Mouse (Mus musculus): Measurements from ENCODE around the gene Mapk13.
"Not testable (repeated sequence)": the region's sequence is repeated elsewhere in the genome, so short reads cannot be mapped to it uniquely, and the experiment has no call there.

Gene Mapk13

GRCm38 (mm10) chr17:28769121-28769874, at the start of gene Mapk13:
Gene Mapk13 (plus strand): TSS chr17:28769297.
- DNase-seq (ENCODE audit: low read depth, low spot score), result no peak

DNA sequence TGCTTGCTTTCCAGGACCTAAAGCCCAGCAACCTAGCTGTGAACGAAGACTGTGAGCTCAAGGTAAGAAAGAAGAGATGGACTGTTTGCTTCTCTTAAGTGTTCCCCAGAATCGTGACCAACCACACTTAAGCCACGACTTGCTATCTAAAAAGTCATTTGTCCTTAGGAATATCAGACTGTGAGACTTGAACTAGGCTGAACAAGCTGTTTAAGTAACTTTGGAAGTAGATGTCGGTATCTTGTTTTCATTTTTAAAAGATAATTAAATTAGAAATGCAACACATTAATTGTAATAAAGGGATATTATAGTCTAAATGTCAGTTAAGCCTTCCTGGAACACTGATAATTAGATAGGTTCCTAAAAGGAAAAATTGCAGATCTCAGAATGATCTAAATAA, 43.3 kb upstream of the Mapk13 start, which contains the start of gene AC170998.1:
Gene AC170998.1 (plus strand): TSS at position 301 of the 400 bp plus-strand sequence.
- no peak for DNase-seq (ENCODE audit: low read depth, low spot score)

- DNase-seq (ENCODE audit: low read depth, low spot score), result not testable (repeated sequence)
Measured at GRCm38 (mm10) chr17:28727511-28727910, 41.6 kb upstream of the Mapk13 start.

- DNase-seq (ENCODE audit: low read depth, low spot score), result no peak
Measured at GRCm38 (mm10) chr17:28735317-28736105, 33.6 kb upstream of the Mapk13 start.

DNA sequence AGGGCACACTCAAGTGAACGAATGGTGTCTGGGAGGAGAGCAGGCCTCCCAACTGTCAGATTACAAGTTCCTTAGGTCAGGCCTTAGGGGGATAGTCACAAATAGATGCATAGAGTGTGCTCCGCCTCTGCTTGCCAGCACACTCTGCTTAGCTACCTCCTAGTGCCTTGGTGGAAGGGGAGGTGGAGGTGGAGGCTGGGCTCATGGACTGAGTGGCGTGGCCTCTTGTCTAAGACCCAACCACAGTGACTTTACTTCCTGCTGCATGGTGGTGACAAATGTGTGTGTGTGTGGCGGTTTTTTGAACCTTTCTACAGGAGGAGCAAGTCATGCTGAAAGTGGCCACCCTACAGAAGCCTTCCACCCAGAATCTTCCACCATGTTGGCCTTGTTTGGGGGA, 32.6 kb upstream of the Mapk13 start:
- no peak for DNase-seq (ENCODE audit: low read depth, low spot score)

- DNase-seq (ENCODE audit: low read depth, low spot score), result no peak
Measured at GRCm38 (mm10) chr17:28737973-28738372, 31.1 kb upstream of the Mapk13 start.

- no peak for DNase-seq (ENCODE audit: low read depth, low spot score)
Measured at GRCm38 (mm10) chr17:28739244-28739643, 29.9 kb upstream of the Mapk13 start.

- DNase-seq (ENCODE audit: low read depth, low spot score), result no peak
Measured at GRCm38 (mm10) chr17:28743145-28743866, 25.8 kb upstream of the Mapk13 start.

GRCm38 (mm10) chr17:28743916-28744315, 25.2 kb upstream of the Mapk13 start:
- DNase-seq (ENCODE audit: low read depth, low spot score), result no peak

GRCm38 (mm10) chr17:28745773-28746172, 23.3 kb upstream of the Mapk13 start:
- no peak for DNase-seq (ENCODE audit: low read depth, low spot score)

DNA sequence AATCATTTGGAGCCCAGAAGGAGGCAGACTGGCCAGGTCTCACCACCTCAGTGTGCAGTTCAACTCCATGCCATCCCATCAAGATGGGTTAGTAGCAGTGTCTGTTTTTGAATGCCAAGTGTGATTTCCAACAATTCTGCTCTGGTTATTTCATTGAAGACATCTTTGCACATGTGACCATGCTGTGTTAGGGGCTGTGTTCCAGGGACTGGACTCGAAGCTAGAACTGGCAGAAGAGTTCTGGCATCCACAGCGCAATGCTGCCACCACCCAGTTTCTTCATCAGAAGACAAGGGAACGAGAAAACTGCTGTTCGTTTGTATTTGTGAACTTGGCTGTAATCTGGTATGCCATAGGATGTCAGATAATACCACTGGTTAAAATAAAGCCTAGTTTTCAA, 21.1 kb upstream of the Mapk13 start:
- no peak for DNase-seq (ENCODE audit: low read depth, low spot score)

DNA sequence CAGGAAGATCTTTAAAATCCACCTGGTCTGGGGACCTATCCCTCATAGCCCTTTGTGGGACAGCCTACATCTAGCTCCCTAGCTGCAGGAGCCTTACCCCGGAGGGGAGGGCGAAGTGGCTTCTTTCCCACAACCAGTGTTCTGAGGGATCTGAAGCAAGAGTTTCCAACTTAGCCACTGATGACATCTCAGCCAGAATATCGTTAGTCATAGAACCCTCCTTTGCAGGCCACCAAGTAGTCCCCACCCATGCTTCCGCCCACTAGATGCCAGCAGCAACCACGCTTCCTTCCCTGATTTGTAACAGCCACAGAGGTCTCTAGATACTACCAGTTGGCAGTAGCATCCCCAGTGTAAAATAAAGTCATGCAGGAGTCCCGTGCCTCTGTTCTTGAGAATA, 18.5 kb upstream of the Mapk13 start:
- no peak for DNase-seq (ENCODE audit: low read depth, low spot score)

DNA sequence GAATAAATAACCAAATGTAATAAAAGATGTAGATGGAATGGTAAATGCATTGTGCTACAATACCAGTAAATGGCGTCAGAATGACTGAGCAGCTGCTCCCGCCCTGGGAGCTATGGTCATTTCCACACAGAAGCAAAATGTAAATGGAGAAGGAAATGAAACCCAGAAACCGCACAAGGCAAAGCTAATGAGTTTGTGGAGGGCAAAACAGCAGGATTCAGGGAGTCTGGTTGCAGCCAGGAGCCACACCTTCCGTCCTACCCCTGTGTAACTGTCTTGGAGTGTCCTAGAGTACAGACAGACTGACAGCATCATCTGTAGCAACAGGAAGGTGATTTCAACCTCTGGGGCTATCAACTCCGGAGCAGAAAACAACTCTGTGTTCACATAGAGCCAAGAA, 12.7 kb upstream of the Mapk13 start:
- DNase-seq (ENCODE audit: low read depth, low spot score), result no peak

- no peak for DNase-seq (ENCODE audit: low read depth, low spot score)
Measured at GRCm38 (mm10) chr17:28757470-28757869, 11.6 kb upstream of the Mapk13 start.

DNA sequence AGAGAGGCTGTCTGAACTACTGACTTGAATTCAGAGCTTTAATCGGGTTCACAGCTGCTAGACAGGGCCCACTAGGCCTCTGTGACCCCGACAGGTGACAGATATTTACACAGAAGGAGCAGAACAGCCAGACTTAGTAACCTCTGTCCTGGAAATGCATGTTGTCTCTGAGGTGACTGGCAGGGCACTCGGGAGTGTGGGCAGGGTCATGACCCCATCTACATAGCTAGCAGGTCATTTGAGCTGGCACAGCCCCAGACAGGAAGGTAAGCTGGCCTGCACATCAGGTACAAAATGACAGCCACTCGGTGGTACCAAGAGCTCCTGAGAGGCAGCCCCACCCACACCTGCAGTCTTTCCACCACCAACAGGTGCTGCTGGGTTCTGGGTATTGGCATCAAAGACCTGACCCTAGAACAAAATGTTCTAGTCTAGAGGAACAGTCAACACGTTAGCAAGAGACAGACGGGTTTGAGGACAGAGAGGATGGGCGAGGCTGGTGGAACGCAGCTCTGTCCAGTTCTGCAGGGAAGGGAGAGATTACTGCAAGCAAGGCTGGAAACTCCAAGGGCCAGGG, 8.3 kb upstream of the Mapk13 start:
- no peak for DNase-seq (ENCODE audit: low read depth, low spot score)

DNA sequence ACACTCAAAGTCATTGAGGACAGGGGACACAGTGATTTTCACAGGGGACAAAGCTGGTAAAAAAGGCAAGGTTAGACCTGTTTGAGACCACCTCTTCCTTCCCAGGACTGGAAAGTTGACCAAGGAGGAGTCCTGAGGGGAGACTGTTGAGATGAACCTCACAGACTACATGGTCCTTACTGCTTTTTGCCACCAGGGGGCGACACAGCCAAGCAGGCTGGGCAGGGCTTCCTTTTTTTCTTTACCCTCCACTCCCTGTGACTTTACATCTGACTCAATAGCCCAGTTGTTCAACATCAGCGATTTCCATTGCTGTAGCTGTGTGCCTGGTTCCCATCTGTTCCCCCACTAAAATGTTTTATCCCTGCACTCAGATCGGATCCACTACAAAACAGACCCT, 7.2 kb upstream of the Mapk13 start:
- no peak for DNase-seq (ENCODE audit: low read depth, low spot score)

- DNase-seq (ENCODE audit: low read depth, low spot score), result no peak
Measured at GRCm38 (mm10) chr17:28766203-28766602, 2.9 kb upstream of the Mapk13 start.

- no peak for DNase-seq (ENCODE audit: low read depth, low spot score)
Measured at GRCm38 (mm10) chr17:28766781-28767515, 2.1 kb upstream of the Mapk13 start.

DNA sequence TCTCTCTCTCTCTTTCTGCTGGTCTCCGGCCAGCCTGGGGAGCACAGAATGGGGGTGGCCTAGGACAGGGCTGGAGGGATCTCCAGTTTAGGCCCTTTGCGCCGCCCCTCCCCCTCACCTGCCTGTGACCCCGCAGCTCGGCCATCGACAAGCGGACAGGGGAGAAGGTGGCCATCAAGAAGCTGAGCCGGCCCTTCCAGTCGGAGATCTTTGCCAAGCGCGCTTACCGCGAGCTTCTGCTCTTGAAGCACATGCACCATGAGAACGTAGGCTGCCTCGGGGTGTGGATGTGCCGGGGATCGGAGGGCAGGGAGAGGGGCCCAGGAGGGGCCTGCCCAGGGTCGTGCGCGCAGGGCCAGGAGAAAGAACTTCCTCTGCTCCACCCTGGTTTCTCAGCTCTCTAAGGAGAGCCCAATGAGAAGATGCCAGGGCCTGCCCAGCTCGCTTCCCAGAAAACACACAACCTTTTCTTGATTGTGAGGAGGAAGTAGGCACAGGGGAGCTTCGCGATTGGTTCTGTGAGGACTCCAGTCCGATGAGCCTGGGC, 851 bp downstream of the Mapk13 start:
- DNase-seq (ENCODE audit: low read depth, low spot score), result no peak

- DNase-seq (ENCODE audit: low read depth, low spot score), result no peak
Measured at GRCm38 (mm10) chr17:28771289-28771688, 2.2 kb downstream of the Mapk13 start.

DNA sequence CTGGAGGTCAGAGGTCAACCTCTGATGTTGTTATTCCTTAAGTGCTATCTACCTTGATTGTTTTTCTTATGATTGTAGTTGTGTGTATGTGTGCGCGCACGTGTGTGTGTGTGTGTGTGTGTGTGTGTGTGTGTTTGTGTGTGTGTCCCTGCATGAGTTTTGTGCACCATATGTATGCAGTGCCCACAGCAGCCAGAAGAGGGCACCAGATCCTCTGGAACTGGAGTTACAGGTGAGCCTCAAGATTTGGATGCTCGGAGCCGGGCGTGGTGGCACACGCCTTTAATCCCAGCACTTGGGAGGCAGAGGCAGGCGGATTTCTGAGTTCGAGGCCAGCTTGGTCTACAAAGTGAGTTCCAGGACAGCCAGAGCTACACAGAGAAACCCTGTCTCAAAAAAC, 5.2 kb downstream of the Mapk13 start:
- DNase-seq (ENCODE audit: low read depth, low spot score), result not testable (repeated sequence)

All from brain, embryonic 18.5 days (tissue).